14 mouse cellular contexts compared by ENCODE assay signal in genomic region chr11:17107359-17107758, GRCm38 (mm10).
"Had no signal": no experiment of that assay in that cellular context is flagged by ENCODE, and none has a peak within 500 bp of the region (broad histone marks: within the 10 kb centered on the region; RNA-seq: fewer than 3 reads in every experiment).

No protein-coding gene starts in this region.

- H3K9ac ChIP-seq: intestine, embryonic 15.5 days; limb, embryonic 12.5 days; liver, embryonic 13.5 days; liver, postnatal 0 days; lung, embryonic 15.5 days; midbrain, embryonic 15.5 days; neural tube, embryonic 12.5 days; stomach, embryonic 15.5 days had no signal

- H3K36me3 ChIP-seq: intestine, embryonic 15.5 days; limb, embryonic 12.5 days; liver, embryonic 13.5 days; lung, embryonic 15.5 days; midbrain, embryonic 15.5 days; neural tube, embryonic 12.5 days; stomach, embryonic 15.5 days had no signal

- H3K4me2 ChIP-seq: intestine, embryonic 15.5 days; limb, embryonic 12.5 days; liver, embryonic 13.5 days; lung, embryonic 15.5 days; midbrain, embryonic 11.5 days; midbrain, embryonic 15.5 days; neural tube, embryonic 12.5 days; stomach, embryonic 15.5 days had no signal

- H3K4me1 ChIP-seq: intestine, embryonic 15.5 days; limb, embryonic 12.5 days; liver, embryonic 13.5 days; lung, embryonic 15.5 days; megakaryocyte, embryonic 14.5 days; midbrain, embryonic 15.5 days; neural tube, embryonic 12.5 days; stomach, embryonic 15.5 days had no signal

- H3K27ac ChIP-seq: intestine, embryonic 15.5 days; limb, embryonic 12.5 days; liver, embryonic 13.5 days; lung, embryonic 15.5 days; macrophage; midbrain, embryonic 15.5 days; neural tube, embryonic 12.5 days; stomach, embryonic 15.5 days had no signal

- H3K9me3 ChIP-seq: intestine, embryonic 15.5 days; liver, embryonic 13.5 days; lung, embryonic 15.5 days; midbrain, embryonic 15.5 days; neural tube, embryonic 12.5 days; stomach, embryonic 15.5 days had no signal

- ATAC-seq: intestine, embryonic 15.5 days; liver, postnatal 0 days; midbrain, embryonic 15.5 days had no signal

- H3K27me3 ChIP-seq: intestine, embryonic 15.5 days; limb, embryonic 12.5 days; liver, embryonic 13.5 days; lung, embryonic 15.5 days; megakaryocyte, embryonic 14.5 days; midbrain, embryonic 15.5 days; neural tube, embryonic 12.5 days; stomach, embryonic 15.5 days had no signal

- DNase-seq: liver; liver, embryonic 13.5 days; liver, postnatal 0 days; lung, postnatal 14 days; thymus, postnatal 4 days had no signal

- H3K4me3 ChIP-seq: intestine, embryonic 15.5 days; limb, embryonic 12.5 days; liver, embryonic 13.5 days; lung, embryonic 15.5 days; megakaryocyte, embryonic 14.5 days; midbrain, embryonic 15.5 days; neural tube, embryonic 12.5 days; stomach, embryonic 15.5 days had no signal
